Mouse (Mus musculus) lung, postnatal 14 days (tissue): ENCODE measurements around the gene Itgb3bp.

ENCODE experiments used
- DNase-seq: peaks from one replicate; pipeline ENCODE4 v3.0.0; 2021

The Itgb3bp gene

DNA sequence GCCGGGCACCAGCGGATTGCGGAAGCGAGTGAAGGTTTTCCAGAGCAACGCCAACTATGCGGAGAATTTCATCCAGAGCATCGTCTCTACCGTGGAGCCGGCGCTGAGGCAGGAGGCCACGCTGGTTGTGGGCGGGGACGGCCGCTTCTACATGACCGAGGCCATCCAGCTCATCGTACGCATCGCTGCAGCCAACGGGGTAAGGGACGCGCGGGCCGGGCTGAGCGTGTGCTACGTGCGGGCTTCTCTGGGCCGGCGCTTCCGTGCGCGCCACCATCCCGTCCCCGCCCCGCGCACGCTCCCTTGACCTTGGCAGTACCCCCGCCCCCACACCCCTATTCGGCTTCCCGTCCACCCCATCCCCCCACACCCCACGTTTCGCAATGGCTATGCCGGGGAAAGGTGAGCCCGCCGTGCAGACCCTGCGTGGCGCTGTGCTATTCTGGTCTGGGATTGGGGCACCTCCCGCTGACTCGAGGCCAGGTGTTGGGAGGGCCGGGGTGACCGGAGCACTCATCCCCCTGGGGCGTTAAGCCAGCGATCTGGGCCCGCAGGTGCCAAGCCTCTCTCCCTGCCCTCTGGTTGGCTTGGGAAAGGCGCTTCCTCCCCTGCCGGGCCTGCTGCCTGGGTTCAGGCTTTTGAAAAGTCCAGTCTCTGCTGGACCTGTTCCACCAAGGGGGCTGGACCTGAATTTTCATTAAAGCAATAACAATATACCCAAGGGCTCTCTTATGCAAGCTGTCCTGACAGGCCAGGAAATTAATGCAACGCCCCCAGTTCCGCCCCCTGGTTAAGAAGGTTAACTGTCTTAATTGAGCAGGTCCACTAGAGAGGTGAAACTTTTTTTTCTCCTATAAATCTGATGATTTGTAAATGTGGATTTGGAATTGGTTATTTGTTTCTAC is at the start of gene Itgb3bp:
TSS of gene Itgb3bp (minus strand) at position 201 of the 905 bp plus-strand sequence.
- peak; percentile 68 for DNase-seq

DNA sequence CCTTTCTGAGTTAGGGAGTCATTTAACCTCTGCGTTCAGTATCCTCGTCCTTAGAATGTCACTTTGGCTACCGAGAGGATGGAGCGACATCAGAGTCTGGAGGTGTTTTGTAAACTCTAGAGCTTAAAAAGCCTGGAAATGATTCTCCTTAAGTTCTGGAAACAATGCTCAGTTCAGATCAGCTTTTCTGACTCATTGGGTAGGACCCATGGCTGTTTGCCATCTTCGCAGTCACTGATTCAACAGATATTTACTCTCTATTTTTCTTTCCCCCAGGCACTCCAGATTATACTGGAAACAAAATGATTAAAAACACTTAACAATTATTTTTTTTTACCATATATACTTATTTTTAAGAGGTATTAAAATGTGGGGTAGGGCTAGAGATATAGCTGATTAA is 49.7 kb upstream of the Itgb3bp start:
- DNase-seq = no peak

DNA sequence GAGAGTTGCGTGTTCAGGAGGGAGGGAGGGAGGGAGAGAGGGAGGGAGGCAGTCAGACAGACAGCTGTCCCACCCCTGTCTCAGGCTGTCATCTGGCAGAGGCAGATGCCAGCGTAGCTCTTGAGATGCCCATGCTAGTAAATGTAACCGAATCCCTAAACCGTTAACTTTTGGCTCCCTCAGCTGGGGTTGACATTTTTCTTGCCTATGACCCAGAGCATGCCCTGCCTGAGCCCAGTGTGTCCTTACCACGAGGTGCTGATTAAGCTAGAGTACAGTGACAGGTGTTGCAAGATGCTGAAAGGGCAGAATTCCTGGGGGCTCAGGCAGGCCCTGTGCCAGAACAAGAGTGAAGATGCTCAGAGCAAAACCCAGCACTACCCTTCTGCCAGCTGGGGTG is 44.8 kb upstream of the Itgb3bp start:
- DNase-seq = no peak

DNA sequence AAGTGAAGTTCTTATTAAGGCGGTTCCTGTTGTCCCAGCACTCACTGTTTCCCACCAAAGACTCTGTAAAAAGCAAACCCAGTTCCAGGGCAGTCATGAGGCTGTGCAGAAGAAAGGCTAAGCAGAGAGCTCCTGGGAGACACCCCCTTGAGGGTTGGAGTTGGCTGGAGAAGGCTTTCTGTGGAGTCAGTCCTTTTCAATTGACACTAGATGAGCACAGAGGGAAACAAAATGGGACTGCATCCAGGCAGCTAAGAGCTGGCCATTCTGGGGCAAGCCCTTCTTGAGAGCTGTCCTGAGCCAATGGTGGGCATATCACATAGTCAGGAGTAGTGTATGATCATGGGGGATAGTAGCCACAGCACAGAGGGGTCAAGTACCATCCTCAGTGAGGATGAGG is 44.3 kb upstream of the Itgb3bp start:
- DNase-seq = no peak

DNA sequence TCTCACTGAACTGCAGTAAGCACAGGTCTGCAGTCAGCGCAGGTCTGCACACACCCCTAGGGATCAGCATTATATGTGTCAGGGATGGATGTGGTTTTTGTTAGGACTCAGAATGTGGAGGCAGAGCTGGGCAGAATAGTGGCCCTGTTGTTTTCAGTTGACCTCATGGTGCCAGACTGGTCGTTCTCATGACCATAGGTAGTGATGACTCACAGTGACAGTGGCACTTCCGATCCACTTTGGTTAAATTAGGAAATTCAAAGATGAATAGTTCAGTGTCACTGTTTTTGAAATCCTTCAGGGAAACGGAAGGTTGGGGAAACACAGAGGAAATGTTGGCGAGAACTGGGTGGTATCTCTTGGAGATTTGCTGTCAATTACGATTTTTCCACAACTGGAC is 43.3 kb upstream of the Itgb3bp start:
- DNase-seq = no peak

DNA sequence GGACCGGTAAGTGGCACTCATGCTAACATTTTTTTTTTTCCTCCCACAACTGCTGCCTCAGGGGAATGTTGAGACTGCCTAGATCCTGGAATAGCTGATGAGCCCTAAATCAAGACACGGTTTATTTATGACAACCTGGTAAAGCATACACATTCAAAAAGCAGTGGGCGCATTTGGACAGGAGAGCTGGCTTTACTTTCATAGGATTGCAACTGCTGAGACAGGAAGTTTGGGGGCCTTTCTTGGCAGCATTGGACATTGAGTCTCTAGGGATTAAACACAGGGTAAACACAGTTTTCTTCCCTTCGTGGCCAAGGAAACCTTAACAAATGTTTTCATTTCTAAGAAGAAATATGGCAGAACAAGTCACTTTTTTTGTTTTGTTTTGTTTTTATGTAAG is 40.5 kb upstream of the Itgb3bp start:
- DNase-seq = no peak

DNA sequence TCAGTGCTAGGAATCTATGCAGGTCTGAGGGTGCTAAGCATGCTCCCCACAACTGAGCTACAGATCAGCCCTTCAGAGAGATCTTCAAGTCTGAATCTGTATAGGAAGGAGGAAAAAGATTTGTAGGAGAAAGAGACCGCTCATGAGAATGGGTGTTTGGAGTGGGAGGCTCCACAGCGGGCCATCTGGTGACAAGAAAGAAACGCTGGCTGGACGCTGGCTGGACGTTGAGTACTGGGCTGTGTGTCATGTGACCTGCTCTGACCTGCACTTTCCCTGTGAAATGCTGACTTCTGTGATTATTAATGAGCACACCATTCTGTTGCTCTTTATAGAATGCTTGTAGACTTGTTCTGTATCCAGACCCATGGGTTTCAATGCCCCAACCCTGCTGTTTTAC is 39.7 kb upstream of the Itgb3bp start:
- DNase-seq = peak; percentile 32

DNA sequence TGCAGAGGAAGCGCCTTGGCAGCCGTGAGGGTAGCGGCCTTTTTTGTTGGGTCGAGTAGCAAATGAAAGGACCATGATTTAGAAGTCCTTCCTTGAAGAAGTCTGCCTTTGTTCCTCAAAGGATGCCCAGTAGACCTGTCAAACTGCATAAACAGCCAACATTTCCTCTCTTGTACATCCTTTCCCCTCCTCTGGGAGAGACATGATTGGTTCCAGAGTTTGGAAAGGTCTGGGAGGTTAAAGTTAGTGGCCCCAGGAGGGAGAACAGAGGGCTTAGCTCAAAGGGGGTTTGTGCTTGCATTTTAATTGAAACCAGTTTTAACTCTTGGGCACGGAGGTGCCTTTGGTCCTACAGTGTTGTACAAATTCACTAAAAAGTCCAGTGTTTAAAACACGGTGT is 36.9 kb upstream of the Itgb3bp start:
- DNase-seq = no peak

DNA sequence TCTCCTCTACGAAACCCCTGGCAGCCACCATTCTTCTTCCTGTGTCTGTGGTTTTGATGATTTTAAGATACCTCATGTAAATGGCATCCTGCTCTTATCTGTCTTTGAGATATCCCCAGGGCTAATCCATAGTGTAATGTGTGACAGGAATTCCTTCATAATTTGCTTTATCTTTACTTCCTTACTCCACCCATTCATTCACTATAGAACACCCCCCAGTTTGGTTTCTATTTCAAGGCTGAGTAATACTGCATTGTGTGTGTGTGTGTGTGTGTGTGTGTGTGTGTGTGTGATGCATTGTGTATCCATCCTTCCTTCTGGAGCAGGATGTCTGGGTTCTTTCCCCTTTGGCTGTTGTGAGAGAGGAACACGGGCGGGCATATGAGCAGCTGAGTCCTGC is 29.7 kb upstream of the Itgb3bp start:
- no peak for DNase-seq

DNA sequence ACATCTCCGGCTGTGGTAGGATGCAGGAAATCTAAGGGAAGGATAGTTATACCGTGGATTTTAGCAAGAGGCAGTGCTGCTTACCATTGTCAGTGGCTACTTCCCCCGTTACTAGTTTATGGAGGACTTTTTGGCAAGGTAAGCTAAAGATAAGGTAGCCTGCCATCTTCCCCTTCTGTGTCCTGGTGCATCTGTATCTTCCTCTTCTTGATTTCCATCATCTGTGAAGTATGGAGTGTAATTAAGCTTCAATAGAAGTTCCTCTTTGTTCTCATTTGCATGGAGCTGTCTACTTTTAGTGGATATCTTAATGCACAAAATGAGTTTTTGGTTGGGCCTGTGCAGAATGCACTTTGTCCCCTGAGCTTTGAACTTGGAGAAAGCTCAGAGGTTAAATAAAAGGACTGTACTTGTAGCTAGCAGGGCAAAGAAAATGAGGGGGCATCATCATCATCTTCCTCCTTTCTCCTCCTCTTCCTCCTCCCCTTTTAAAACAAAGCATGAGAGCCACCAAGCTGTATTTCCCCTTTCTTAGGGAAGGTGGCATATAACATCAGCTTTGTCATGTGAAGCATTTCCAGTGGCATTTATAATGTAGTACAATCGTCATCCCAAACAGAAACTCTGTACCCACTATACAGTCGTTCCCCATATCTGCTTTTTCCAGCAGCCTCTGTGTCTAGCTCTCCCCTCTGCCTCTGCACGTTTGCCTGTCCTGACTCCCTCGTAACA is 28.6 kb upstream of the Itgb3bp start:
- no peak for DNase-seq

DNA sequence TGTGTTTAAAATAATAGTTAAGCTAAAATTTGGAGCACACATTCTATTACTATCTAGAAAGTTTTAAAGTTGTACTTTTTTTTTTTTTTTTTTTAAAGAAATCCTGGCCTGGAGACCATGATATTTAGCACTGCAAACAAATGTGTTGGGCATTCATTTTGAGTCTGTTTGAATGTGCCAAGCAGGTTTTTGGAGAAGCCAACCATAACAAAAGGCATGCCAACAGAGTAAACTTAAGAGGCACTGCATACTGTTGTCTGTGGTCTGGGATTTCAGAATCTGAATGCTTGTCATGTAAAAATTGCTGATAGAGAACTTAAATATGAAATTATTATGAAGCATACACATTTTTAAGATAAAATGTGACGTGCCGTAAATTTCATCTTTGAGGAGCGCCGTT is 27.6 kb upstream of the Itgb3bp start:
- no peak for DNase-seq

DNA sequence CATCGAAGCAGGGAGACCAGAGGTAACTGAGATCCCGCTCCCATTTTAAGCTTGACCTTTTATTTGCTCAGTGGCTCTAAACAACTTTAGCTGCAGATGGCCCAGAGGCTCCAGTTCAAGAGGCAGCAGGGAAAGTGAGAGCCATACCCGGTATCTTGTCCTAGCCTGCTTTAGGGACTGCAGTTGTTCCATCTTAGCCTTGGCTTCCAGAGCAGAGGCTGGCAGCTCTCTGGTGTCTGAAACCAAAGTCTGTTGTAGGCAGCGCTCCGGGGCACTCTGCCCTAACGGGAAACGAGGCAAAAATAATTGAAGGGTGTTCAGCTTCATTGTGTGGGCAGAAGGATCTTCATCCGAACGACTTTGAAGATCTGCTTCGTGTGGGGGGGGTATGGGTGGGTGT is 25.8 kb upstream of the Itgb3bp start:
- DNase-seq = no peak

DNA sequence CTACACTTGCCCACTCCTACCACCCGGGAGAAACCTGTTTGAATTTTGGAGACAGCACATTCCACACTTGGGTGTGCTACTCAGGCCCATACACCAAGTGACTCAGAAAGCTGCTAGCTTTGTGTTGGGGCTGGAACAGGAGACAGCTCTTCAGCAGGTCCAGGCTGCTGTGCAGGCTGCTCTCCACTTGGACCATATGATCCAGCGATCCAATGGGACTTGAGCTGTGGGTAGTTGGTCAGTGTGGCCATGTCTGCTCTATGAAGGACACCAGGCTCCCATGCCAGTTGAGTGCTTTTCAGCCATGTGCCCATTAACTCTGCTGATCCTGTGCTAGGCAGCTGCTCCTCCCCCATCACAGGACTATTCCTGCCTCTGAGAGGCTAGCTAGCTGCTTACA is 24.3 kb upstream of the Itgb3bp start:
- DNase-seq = no peak

DNA sequence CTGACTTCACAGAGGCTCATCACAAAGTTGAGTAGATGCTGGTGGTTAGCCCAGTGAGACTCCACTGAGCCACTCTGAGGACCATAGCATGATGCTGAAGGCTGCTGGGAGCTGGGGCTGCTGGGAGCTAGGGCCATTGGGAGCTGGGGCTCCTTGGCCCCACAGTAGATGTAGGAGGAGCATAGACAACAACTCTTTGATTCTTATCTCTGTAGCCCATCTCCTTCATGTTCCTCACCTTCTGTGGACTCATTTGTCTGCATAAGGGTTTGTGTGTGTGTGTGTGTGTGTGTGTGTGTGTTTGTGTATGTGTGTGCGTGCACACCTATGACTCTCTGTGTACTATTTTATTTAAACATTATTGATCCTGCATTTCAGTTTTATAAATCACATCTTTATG is 18.3 kb upstream of the Itgb3bp start:
- DNase-seq = no peak

DNA sequence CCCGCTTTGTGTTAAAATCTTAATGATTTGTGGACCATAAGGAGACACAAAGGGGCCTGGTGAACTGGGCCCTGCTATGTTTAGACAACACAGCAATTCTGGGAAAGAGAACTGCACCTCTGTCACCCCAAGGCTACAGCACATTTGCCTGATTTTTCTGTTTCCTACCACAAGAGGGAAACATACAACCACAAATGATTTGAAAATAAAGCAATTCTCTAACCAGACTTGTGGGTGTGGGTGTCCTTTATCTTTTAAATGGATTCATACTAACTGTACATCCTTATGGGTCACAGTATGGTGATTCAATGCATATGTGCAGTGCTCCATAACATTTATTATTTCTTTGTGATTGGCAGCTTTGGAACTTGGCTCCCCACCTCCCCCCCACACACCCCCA is 17.6 kb upstream of the Itgb3bp start:
- DNase-seq = no peak

DNA sequence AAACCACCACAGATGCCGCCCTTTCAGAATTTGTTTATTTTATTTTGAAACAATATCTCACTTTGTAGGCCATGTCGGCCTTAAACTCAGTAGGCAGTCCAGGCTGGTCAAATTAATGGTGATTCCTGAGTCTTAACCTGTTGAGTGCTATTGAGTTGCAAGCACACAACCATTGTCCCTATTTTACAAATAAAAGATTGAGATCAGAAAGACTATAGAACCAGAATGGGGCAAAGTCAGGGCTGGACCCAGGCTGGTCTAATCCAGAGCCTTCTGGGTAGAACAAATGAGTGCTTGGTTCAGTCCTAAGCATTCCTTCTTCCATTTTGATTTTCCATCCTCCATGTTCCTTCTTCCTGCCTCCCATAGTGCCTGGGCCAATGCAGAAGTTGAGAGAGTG is 16.9 kb upstream of the Itgb3bp start:
- no peak for DNase-seq

DNA sequence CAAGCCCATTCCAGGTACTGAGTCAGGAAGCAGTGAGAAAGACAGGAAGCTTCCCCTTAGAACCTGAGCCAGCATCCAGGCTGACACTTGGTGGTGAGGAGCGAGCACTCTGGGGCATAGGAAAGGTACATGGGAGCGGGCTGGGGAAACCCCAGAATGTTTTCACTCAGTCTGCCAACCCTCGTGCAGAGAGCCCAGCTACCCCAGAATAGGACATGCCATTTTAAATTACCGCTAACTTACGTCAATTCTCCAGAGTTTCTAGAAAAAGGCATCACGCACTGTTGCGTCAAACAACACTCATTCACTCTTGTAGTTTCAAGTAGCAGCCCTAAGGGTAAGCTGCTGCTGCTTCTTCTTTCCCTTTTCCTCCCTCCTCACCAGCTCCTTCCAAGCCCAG is 15.4 kb upstream of the Itgb3bp start:
- DNase-seq = no peak

DNA sequence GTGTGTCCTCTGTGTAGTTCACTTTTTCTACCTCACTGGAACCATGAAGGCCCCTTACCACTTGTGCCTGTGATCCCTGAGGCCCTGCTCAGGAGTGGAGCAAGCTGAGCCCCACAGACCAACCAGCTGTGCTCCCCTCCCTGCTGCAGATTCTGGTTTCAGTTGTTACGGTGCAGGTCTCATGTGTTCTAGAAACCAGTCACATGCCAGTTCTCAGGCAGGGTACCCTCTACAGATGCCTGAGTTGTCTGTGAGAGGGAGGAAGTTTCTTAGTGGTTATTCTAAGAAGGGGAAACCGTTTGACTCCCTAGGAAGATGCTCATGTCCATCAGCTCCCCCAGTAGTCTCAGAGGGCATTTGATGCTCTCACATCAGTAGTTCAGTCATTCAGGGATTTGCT is 15.0 kb upstream of the Itgb3bp start:
- DNase-seq = no peak

DNA sequence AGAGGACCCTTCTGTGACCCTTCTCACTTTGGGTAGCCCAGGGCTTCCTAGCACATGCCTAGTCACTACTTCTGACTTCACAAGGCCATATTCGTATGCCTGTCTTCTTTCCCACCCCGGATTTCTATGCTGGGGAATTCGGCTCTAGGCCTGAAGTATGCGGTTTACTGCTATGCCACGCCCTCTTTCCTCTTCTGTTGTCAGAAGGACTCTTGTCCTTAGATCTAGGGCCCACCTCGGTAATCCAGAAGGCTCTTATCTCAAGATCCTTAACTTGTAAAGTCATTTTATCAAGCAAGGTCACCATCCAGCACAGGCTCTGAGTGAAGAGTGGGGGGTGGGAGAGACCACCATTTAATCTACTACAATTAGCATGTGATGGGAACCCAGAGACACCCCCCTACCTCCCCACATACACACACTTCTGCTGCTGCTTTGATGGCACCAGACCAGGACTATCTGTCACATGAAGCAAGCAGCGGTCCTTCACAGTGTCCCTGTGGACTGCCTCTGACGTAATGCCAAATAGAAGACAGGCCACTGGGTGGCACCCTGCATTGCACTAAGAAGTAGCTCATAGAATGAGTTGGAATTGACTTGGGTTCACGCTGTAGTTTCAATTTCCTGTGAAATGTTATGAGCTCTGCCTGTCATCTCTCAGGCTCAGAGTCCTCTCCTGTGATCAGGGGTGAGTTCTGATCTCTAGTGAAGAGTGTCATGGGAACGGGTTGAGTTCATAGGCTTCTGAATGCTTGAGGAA is 12.2 kb upstream of the Itgb3bp start:
- DNase-seq = peak; percentile 48

DNA sequence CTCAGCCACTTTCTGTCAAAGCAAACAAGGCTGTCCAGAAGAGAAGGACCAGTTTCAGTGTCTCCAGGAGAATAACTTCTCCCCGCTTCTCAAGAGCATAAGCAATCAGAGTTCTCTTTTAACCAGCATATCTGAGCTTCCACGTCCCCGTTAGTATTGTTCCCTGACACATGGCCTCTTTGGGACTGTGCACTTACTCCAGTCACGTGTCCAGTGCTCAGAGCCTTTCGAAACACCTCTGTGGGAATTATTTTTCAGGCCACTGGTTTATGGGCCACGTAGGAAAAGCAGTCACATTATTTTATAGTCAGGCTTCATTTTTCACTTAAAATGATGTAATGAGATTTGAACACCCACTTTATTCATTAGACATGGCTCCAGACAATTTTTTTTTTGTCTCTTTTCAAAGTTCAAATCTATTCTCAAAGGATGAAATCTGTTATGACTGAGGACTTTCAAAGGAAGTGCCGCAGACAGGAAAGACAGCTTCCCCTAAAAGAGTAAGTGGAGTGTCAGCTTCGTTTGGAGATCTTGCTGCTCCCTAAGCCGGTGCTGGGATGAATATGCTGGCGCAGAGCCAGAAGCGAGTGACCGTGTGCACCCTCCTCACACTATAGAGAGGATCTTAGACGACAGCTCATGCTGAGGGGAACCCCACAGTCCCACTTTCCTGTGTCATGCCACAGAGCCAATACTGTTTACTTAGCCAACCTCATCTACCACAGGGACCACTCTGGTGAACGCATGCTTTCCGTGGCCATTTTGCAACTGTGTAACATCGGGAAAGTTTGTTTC is 10.3 kb upstream of the Itgb3bp start:
- DNase-seq = peak; percentile 13

DNA sequence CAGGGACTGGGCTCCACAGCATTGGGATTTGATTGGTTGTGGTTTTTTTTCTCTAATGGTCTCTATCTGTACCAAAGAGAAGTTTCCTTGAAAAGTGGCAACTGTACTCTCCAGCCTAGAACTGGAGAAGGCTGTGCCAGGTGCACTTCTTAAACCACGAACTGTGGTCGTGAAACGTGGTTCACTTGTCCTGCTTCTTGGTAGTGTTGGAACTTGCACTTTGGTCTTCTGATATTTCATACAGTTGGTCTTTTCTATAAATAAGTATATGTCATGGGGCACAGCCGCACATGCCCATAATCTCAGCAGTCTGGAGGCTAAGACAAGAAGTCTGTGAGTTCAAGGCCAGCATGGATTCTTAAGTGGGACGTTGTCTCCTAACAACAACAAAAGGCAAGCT is 6.7 kb upstream of the Itgb3bp start:
- no peak for DNase-seq

DNA sequence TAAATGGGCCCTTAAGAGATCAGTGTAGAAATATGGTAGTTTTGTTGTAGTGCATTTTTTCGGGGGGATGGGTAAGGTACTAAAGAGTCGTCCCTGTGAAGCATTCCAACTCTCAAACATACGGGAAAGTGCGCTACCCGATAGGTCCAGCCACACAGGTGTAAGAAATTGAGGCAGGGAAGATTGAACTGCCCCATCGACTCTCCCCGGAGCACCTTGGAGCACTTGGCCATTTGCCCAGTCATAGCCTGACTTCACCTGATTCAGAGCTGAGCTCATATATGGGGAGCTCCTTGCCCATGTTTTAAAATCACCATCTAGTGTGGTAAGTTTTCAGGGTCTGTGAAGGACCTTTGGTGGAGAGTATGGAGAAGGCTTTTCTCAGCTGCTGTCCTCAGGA is 5.2 kb upstream of the Itgb3bp start:
- DNase-seq = peak; percentile 44

DNA sequence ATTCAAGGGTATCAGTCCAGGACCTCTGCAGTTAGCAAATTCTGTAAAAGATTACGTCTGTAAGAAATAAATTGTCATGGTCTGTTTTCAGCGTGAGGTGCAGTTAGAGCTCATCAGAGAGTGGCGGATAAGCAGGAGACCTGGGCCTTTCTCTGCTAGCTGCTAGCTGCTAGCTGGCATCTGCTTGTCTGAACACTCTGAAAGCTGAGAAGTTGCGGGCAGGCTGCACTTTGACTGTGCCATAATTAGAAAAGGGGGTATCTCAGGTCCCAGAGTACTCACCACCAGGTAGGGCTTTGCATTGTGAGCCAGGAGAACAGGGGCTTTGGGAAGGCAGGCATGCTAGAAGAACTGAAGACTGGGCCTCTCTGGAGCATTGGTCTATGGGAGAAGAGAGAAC is 2.2 kb upstream of the Itgb3bp start:
- no peak for DNase-seq
